Mouse (Mus musculus): ENCODE results near the gene Mical2.

Gene Mical2

GRCm38 (mm10) chr7:112452471-112452870, 226.8 kb downstream of the Mical2 start:
- peak; percentile 56 for DNase-seq (ENCODE audit: low read depth, low spot score)

GRCm38 (mm10) chr7:112453805-112454214, 228.2 kb downstream of the Mical2 start:
- peak; percentile 71 for DNase-seq (ENCODE audit: low read depth, low spot score)

- DNase-seq (ENCODE audit: low read depth, low spot score) = no peak
These were observed 228.7 kb downstream of the Mical2 start for GRCm38 (mm10) chr7:112454380-112454779.

GRCm38 (mm10) chr7:112454951-112455350, 229.3 kb downstream of the Mical2 start:
- DNase-seq (ENCODE audit: low read depth, low spot score) = no peak

GRCm38 (mm10) chr7:112455566-112456110, 230.0 kb downstream of the Mical2 start:
- no peak for DNase-seq (ENCODE audit: low read depth, low spot score)

GRCm38 (mm10) chr7:112457373-112457772, 231.7 kb downstream of the Mical2 start:
- DNase-seq (ENCODE audit: low read depth, low spot score) = no peak

- no peak for DNase-seq (ENCODE audit: low read depth, low spot score)
These were observed 232.3 kb downstream of the Mical2 start for GRCm38 (mm10) chr7:112457920-112458319.

- DNase-seq (ENCODE audit: low read depth, low spot score) = no peak
These were observed 232.8 kb downstream of the Mical2 start for GRCm38 (mm10) chr7:112458440-112458839.

Data from ZHBTc4 (cell line).